Mouse (Mus musculus) kidney, adult 8-10 months (tissue): Measurements from ENCODE around the gene Nckap5.
"Not testable (repeated sequence)": the region's sequence is repeated elsewhere in the genome, so short reads cannot be mapped to it uniquely, and the experiment has no call there.

ENCODE experiments used
- DNase-seq, 2 experiments: peaks; one replicate each; pipeline ENCODE4 v3.0.0; 2022

Nckap5 gene

DNA sequence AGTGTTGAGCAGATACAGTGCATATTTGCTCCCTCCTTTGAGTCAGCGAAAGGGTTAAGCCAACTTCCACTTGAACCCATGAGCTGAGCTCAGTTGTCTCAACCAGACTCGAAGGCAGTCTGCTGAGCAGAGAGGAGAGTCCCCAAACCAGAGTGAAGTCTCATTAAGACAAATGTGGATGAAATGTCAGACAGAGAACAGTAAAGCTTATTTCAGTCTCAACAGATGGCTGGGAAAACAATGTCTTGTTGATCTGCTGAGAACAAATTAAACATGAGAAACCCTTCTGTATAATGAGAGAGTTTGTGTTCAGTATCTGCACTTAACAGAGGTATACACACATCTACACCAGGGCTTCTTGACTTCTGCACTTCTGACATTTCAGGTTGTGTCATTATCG is 694.9 kb downstream of the Nckap5 start:
- no peak for DNase-seq

GRCm38 (mm10) chr1:126132316-126132715 is 698.3 kb downstream of the Nckap5 start:
- DNase-seq = no peak

DNA sequence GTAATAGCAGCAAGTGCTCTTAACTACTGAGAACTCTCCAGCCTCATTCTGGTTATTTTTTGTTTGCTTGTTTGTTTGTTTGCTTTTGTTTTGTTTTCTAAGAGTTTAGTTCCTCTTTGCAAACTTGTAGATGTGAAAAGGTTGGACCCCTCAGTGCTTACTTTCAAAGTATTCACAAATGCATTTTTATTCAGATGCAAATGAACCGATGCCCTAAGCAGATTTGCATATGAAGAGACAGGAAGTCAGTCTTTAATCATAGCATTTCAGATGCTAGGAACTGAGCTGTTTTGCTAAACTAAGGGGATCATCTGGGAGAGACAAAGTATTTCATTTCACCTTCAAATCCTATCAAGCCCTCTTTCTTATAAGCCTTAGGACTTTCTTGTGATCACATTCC is 701.5 kb downstream of the Nckap5 start:
- no peak for DNase-seq

DNA sequence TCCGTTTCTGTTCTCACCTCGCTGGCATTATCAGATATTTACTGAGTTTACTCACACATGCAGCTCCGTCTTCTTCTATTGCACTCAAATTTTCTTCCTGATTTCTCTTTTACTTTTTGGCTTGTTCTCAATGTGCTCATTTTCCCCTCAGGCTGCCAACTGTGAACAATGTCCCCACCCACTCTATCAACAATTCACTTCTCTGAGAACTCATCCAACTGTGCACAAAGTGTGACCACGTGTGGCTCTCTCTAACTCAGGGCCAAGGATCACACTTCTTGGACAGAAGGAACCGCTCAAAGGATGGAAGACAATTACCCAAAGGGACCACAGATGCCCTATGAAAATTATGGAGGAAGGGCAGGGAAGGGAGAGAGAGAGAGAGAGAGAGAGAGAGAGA is 707.5 kb downstream of the Nckap5 start:
- DNase-seq = no peak

DNA sequence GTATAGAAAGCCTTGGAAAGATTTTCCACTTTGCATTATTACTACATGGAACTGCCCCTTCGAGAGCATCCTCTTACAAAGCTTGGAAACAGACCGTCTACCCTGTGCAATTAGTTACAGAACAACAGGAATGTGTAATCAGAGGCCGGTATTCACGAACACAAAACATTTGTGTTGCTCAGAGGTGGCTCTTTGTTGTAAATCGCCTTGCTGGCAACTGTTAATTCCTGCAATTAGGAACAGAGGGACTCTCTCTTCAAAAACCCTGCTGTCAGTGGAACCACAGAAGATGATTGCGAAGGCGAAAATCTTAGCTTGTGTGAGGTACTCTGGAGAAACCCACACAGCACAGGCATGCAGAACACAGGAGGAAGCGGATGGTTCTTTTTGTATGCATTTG is 710.1 kb downstream of the Nckap5 start:
- DNase-seq = no peak

GRCm38 (mm10) chr1:126116034-126116433 is 714.6 kb downstream of the Nckap5 start:
- DNase-seq = no peak

DNA sequence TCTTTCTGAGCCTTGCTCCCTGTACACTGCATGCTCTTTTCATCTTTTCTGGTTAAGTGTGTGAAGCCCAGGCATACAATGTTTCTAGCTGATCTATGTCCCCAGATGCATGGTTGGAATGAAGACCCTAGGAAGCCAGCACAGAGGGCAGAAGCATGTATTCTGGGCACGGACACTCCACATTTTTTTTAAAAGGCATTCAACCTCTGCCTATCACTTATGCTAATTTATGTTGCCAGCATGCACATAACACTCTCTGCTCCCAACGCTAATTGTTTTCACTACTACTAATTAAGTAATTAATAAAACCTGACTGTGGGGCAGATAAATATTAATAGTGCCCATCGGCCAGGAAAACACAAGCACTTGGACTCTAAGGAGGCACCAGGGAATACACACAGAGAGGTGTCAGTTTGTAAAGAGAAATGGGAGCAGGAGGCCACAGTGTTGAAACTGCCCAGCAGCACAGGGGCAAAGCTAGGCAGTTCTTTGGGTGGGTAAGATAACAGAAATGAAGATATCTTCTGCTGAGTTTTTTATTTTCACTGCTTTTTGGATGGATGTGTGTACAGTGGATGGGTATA is 724.8 kb downstream of the Nckap5 start:
- no peak for DNase-seq

DNA sequence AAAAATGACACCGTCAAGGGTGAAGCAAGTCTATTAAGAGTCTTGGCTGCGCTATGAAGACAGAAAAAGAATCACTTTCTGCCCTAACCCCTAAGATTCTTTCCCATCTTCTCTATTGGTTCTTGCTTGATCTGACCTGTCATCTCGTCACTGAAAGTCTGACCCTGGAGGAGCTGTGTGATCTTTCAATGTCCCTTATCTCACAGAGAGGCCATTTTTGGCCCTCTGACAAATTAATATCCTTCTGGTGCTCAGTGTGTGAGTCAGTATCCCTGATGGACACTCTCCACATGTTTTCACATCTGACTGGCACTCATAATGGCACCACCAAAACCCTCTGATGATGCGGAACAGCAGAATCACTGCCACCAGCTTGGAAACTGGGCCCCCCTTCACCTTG is 736.3 kb downstream of the Nckap5 start:
- no peak for DNase-seq

DNA sequence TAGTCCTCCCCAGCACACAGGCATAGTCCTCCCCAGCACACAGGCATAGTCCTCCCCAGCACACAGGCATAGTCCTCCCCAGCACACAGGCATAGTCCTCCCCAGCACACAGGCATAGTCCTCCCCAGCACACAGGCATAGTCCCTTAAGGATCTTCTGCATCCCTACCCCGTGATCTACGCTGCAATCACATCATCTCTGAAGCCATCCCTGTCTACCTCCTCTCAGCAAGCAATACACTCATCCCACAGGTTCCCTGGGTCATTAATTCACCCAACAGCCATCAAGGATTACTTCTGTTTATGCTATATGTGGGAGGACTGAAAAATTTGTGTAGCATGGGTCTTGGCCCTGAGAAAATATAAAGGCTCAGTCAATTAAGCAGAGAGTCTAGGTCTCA is 738.6 kb downstream of the Nckap5 start:
- not testable (repeated sequence) for DNase-seq

- no peak for DNase-seq
These were observed 743.4 kb downstream of the Nckap5 start for GRCm38 (mm10) chr1:126087181-126087580.

GRCm38 (mm10) chr1:126076312-126076711 is 754.3 kb downstream of the Nckap5 start:
- no peak for DNase-seq

DNA sequence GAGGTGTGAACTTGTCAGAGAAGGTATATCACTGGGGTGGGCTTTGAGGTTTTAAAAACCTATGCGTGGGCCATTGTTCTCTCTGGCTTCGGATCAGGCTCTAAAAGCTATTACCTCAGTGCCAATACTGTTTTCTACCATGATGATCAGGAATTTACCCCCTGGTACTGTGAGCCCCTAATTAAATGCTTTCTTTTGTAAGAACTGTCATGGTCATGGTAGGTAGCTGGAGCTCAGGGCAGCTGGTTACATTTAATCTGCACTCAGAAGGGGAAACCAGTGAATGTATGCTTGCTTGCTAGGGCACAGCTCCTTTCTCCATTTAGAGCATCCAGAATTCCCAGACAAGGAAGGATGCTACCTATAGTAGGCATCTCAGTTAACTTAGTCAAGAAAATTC is 759.7 kb downstream of the Nckap5 start:
- no peak for DNase-seq

GRCm38 (mm10) chr1:126051491-126051890 is 779.1 kb downstream of the Nckap5 start:
- no peak for DNase-seq

DNA sequence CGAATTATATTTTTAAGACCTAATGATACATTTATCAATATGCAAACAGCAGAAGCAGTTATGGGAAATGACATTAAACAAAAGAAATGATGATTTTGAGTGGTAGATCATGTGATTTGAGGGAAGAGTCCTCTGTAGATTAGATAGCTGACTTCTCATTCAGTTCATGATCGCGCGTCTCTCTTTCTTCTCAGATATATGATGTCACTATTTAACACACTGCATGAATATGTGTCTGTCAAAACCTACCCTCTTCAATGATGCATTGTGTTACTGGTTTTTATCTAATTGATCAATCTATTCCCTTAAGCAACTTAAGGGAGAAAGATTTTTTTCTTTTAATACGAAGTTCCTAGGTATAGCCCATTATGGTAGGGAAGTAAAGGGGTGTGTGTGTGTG is 787.7 kb downstream of the Nckap5 start:
- DNase-seq = no peak

DNA sequence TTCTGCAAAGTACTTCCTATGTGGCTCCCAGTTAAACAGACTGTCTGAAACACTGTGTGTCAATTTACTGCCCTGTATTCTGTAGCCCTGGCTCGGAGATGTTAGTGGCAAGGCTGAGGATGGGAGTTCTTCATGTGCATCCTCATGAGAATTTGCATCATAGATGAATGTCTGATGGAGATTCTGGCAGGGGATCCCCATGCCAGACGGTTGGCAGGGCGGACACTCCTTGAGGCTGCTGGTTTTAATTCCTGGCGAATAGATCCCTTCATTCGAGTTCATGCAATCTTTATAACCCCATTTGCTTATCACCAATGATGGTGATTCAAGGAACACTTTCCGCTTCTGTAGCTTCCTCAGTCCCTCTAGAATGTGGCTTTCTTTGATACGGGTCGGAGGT is 803.1 kb downstream of the Nckap5 start:
- no peak for DNase-seq

DNA sequence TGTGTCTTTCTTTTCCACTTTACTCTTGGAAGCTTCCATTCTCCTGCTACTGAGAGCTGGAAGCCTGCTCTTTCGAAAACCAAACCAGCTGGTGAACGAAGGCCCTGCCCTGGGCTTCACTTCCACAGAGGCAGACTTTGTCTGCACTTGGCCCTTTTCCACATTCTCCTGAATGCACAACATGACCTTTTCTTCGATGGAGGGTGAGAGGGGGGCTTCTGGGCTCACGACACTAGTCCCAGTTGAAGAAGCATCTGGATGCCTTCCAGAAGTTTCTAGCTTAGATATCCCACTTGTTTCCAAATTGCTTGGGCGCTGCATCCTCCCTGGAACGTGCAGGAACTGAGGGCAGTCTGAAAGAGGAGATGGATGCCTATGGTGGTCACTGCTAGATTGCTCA is 806.1 kb downstream of the Nckap5 start:
- DNase-seq = no peak

GRCm38 (mm10) chr1:126022959-126023358 is 807.6 kb downstream of the Nckap5 start:
- DNase-seq = no peak

- DNase-seq = not testable (repeated sequence)
These were observed 811.9 kb downstream of the Nckap5 start for GRCm38 (mm10) chr1:126018654-126019053.

GRCm38 (mm10) chr1:126011661-126012091 is 818.9 kb downstream of the Nckap5 start:
- no peak for DNase-seq

DNA sequence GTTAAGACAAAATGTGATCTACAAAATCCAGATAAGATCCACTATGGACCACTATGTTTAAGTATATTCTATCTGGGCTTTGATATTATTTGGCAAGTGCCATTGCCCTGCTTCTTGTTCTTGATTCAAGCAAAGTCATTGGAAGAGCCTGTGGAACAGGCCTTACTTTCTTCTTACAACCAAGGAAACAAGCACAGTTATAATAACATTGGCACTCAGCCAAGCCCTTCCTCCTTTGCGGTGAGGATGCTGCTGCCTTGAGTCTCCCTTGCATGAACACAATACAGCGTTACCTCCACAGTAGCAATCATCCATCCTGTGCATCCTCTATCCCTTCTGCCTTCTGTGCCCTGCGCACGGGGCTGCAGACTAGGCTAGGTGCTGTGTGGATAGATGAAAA is 823.0 kb downstream of the Nckap5 start:
- DNase-seq = no peak

GRCm38 (mm10) chr1:126005672-126006071 is 824.9 kb downstream of the Nckap5 start:
- DNase-seq = no peak

GRCm38 (mm10) chr1:125996540-125996939 is 834.1 kb downstream of the Nckap5 start:
- DNase-seq = no peak

DNA sequence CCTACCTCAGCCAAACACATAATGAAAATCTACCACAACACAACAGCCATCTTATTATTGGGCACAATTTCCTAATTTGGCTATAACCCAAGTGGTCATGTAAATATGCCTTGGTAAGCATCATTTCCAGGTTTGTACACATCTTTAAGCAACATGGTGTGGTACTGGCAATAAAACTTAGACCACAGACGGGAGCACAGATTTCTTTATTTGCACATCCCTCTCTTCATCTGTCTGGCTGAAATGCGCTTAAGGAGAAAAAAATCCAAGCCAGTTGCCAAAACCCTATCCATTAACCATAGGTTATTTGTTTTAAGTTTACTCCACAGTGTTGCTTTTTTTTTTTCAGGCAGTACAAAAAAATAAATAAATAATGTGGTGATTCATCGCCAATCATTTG is 842.8 kb downstream of the Nckap5 start:
- DNase-seq = no peak

DNA sequence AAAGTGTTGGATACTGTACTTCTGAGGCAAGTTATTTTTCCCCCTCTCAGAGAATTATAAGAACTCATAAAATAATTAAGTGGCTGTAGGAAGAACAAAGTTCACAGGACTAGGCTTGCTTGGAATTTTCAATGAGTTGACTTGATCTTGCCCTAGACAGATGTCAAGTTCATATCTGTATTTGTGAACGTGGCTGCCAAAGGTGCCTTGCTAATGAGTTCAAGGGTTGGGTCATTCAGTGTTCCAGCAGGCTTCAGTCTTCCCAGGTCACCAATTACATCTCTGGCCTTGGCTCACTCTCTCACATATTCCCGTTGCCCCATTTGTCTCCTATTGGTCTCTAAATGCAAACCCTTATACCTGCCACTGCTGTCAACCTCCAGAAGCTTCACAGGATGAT is 846.0 kb downstream of the Nckap5 start:
- DNase-seq = peak; percentile 9 to 10

GRCm38 (mm10) chr1:125974649-125975048 is 856.0 kb downstream of the Nckap5 start:
- no peak for DNase-seq

GRCm38 (mm10) chr1:125971933-125972332 is 858.7 kb downstream of the Nckap5 start:
- DNase-seq = no peak
